In genomic region chr14:24762468-24763274, GRCm38 (mm10) we compare ENCODE assay signal across 11 mouse cellular contexts.
DNase-seq lines count a peak whose midpoint lies in the region; ATAC-seq and TF ChIP-seq lines count a peak whose summit lies in the region.
"Had no signal": no experiment of that assay in that cellular context is flagged by ENCODE, and none has a peak within 500 bp of the region (broad histone marks: within the 10 kb centered on the region; RNA-seq: fewer than 3 reads in every experiment).

No protein-coding gene starts in this region.

- intact Hi-C loops in left cerebral cortex, postnatal 14 days (cut with DNase I): loop anchor here (10.0 kb wide), 1 partner anchor 258 kb away; no protein-coding TSS in a partner anchor
- intact Hi-C loops in left cerebral cortex, postnatal 10 days (cut with DNase I): no loop called here
- intact Hi-C loops in heart, postnatal 25 days (cut with DNase I): no loop called here

- H3K9ac ChIP-seq in intestine, postnatal 0 days (ENCODE audit: low read depth, low read length): no peak overlapping the region
- H3K9ac ChIP-seq in neural tube, embryonic 15.5 days (replicated peaks): no peak overlapping the region
- H3K9ac ChIP-seq: lung, embryonic 15.5 days had no signal

- peak; percentile 42 to 70 for DNase-seq in left cerebral cortex, postnatal 14 days (ENCODE audit: low spot score in 2 of 2)
- DNase-seq in left cerebral cortex, postnatal 10 days (ENCODE audit: extremely low spot score in 1 of 2, low spot score in 2 of 2): no peak
- no peak for DNase-seq in forebrain, embryonic 10.5 days (ENCODE audit: extremely low spot score, low spot score)
- no peak for DNase-seq in heart, postnatal 25 days (ENCODE audit: low spot score)
- DNase-seq in frontal cortex, postnatal 10 days (ENCODE audit: low spot score in 2 of 2): no peak
- no peak for DNase-seq in thymus, postnatal 36 days
- DNase-seq: kidney, adult 11 months had no signal

- TF ChIP-seq CTCF in intestine, postnatal 0 days (IDR thresholded peaks at IDR 0.05; ENCODE audit: low read depth): peak; percentile 38

- no peak overlapping the region; the same call in 1 of the 2 replicates for H3K4me3 ChIP-seq in forebrain, embryonic 10.5 days
- no peak overlapping the region for H3K4me3 ChIP-seq in intestine, postnatal 0 days (ENCODE audit: low read depth, low read length)
- no peak overlapping the region for H3K4me3 ChIP-seq in neural tube, embryonic 15.5 days (replicated peaks)
- H3K4me3 ChIP-seq: erythroblast, embryonic 14.5 days; lung, embryonic 15.5 days had no signal

- no peaks in the 10 kb centered on the region for H3K9me3 ChIP-seq in forebrain, embryonic 10.5 days
- no peaks in the 10 kb centered on the region for H3K9me3 ChIP-seq in intestine, postnatal 0 days (ENCODE audit: control insufficient read depth)
- no peaks in the 10 kb centered on the region for H3K9me3 ChIP-seq in neural tube, embryonic 15.5 days (replicated peaks)
- H3K9me3 ChIP-seq: lung, embryonic 15.5 days had no signal

- 10% methylated on average over 7 of the region's 7 CpGs for WGBS in forebrain, embryonic 10.5 days
- 14% methylated on average over 7 of the region's 7 CpGs for WGBS in intestine, postnatal 0 days
- WGBS in neural tube, embryonic 15.5 days: 15% methylated on average over 7 of the region's 7 CpGs

- H3K4me2 ChIP-seq in intestine, postnatal 0 days (replicated peaks; ENCODE audit: low read depth): no peak overlapping the region
- H3K4me2 ChIP-seq in neural tube, embryonic 15.5 days: no peak overlapping the region
- H3K4me2 ChIP-seq: lung, embryonic 15.5 days had no signal

- no peaks in the 10 kb centered on the region for H3K36me3 ChIP-seq in forebrain, embryonic 10.5 days (replicated peaks)
- H3K36me3 ChIP-seq in intestine, postnatal 0 days (ENCODE audit: control insufficient read depth, insufficient read depth): no peaks in the 10 kb centered on the region
- H3K36me3 ChIP-seq in neural tube, embryonic 15.5 days: no peaks in the 10 kb centered on the region
- H3K36me3 ChIP-seq: lung, embryonic 15.5 days had no signal

- no peak for ATAC-seq in intestine, postnatal 0 days
- ATAC-seq in neural tube, embryonic 15.5 days (ENCODE audit: low FRiP score): peak; percentile 65; the same call in 1 of the 2 replicates

- H3K4me1 ChIP-seq in forebrain, embryonic 10.5 days: peaks cover 78% of the 10 kb centered on the region
- H3K4me1 ChIP-seq in intestine, postnatal 0 days (replicated peaks; ENCODE audit: control insufficient read depth, insufficient read depth, low read length): no peaks in the 10 kb centered on the region
- H3K4me1 ChIP-seq in neural tube, embryonic 15.5 days: peaks cover 44% of the 10 kb centered on the region

- H3K27ac ChIP-seq in forebrain, embryonic 10.5 days: peak overlapping the region; percentile 84
- H3K27ac ChIP-seq in intestine, postnatal 0 days (ENCODE audit: low read depth, low read length): no peak overlapping the region
- H3K27ac ChIP-seq in neural tube, embryonic 15.5 days (replicated peaks): peak overlapping the region; percentile 78
- H3K27ac ChIP-seq: lung, embryonic 15.5 days had no signal

- 0 out of 2 replicates have a peak, but pooled peaks cover 11% of the 10 kb centered on the region for H3K27me3 ChIP-seq in forebrain, embryonic 10.5 days (ENCODE audit: poor library complexity, severe bottlenecking)
- no peaks in the 10 kb centered on the region for H3K27me3 ChIP-seq in intestine, postnatal 0 days (replicated peaks; ENCODE audit: control insufficient read depth, insufficient read depth, low read length)
- H3K27me3 ChIP-seq in neural tube, embryonic 15.5 days (replicated peaks): no peaks in the 10 kb centered on the region
- H3K27me3 ChIP-seq: lung, embryonic 15.5 days had no signal

Comparison
In these comparisons a context has a peak if more than half of its experiments do, and no peak if none do; other contexts are left out.
1. DNase-seq: peak in left cerebral cortex, postnatal 14 days (2 of 2); none in left cerebral cortex, postnatal 10 days (0 of 2), forebrain, embryonic 10.5 days (single experiment), heart, postnatal 25 days (single experiment), frontal cortex, postnatal 10 days (0 of 2) and thymus, postnatal 36 days (0 of 2).